Mouse (Mus musculus): ENCODE measurements around the gene Pigr. TPM values are rescaled to one million over a fixed set of nuclear protein-coding genes. Genes with fewer than 3 reads are reported as not detected.

The Pigr gene
- total RNA-seq (2023), result not detected

GRCm38 (mm10) chr1:130826448-130826847, at the start of gene Pigr:
Gene Pigr (plus strand): TSS chr1:130826684.

DNA sequence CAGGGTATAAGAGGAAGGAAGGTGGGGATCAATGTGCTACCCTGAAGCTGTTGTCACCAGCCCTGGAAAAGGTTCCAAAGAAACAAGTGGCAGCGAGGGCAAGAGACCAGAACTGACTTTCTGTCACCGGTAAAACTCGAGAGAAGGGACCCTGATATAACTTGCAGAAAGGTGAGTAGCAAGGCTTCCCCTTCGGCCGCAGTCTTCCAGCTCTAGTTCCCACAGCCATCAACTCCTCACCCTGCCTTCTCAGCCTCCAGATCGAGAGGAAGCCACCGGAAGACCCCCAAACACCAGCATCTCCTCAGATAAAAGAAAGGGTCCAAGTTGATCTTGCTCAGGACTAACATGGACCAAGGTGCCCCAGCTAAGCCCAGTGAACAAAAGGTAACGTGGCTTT, 25.9 kb upstream of the Pigr start, which contains the start of gene Fcamr:
Fcamr (plus strand) TSS at position 301 of the 400 bp plus-strand sequence.

DNA sequence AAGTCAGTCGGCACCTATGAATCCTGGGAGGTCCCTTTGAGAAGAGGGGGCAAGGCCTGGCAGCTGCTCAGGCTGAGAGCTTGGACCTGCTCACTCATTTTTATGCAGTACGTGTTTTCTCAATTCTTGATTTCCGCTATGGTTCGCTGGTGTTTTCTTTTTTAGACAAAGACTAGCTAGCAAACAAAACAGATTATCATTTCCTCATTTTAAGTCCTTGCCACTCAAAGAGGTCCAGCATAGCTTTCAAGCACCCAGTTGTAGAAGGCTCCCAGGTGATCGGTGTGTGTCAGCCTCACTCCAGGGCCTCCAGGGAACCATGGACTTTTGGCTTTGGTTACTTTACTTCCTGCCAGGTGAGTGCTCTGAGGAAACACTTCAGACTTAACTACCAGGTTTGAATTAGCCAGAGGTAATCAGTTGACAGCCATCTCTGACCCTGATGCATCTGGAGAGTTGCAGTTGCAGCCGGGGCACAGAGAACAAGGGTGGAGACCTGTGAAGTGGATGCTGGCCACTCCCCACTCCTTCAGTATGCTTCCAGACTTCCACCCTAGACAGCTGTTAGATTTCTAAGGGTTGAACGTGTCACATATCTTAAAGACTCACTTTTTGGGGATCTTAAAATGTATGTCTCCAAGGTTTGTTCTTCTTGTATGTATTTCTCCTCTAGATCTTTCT, 39.2 kb downstream of the Pigr start, which contains the start of gene Fcmr:
Fcmr (plus strand) TSS at position 129 of the 681 bp plus-strand sequence.

GRCm38 (mm10) chr1:130887354-130887753, 60.9 kb downstream of the Pigr start, which contains the start of gene Il24:
Gene Il24 (minus strand): TSS chr1:130887454.

Other genes with a start within 250 kb of the Pigr start
- gene Zp3r, start 197.1 kb upstream of the Pigr start, total RNA-seq (2023), result not detected
- not detected for gene C4bp, start 165.1 kb upstream of the Pigr start, total RNA-seq (2023)
- not detected for gene Gm29427, start 110.9 kb upstream of the Pigr start, total RNA-seq (2023)
- gene Yod1, start 109.4 kb upstream of the Pigr start, total RNA-seq (2023), result 10 to 100 TPM; 14.0 to 14.3 TPM
- 10 to 100 TPM; 18.8 to 19.8 TPM for gene Pfkfb2, start 97.4 kb upstream of the Pigr start, total RNA-seq (2023)
- 1 to 10 TPM; 1.0 to 1.7 TPM for gene AA986860, start 94.7 kb upstream of the Pigr start, total RNA-seq (2023)
- not detected for gene Fcamr, start 25.8 kb upstream of the Pigr start, total RNA-seq (2023)
- 1 to 10 TPM; 1.5 to 3.5 TPM for gene Fcmr, start 39.0 kb downstream of the Pigr start, total RNA-seq (2023)
- not detected for gene Il24, start 60.8 kb downstream of the Pigr start, total RNA-seq (2023)
- not detected for gene Il20, start 84.8 kb downstream of the Pigr start, total RNA-seq (2023)
- not detected for gene Il19, start 113.4 kb downstream of the Pigr start, total RNA-seq (2023)
- gene Il10, start 193.2 kb downstream of the Pigr start, total RNA-seq (2023), result 1 to 10 TPM; 2.3 to 5.7 TPM

All from T-cell, adult 66 days (primary cell).